Mouse (Mus musculus): ENCODE measurements at regions not wholly inside any gene's neighbourhood (a gene's known extent, or its start where the extent isn't known, plus 50 kb on each side); places are given as distances from the start of the nearest gene placed in this dataset.
"Not testable (repeated sequence)": the region's sequence is repeated elsewhere in the genome, so short reads cannot be mapped to it uniquely, and the experiment has no call there.

GRCm38 (mm10) chr12:3188734-3189275 is 121.0 kb downstream of the Rab10 start:
- not testable (repeated sequence) for DNase-seq (ENCODE audit: extremely low spot score in 1 of 2, low spot score in 1 of 2)

- no peak for DNase-seq (ENCODE audit: extremely low spot score in 1 of 2, low spot score in 1 of 2)
Measured at GRCm38 (mm10) chr12:3188137-3188536, 121.6 kb downstream of the Rab10 start.

GRCm38 (mm10) chr12:3173325-3173724 is 136.4 kb downstream of the Rab10 start:
- DNase-seq (ENCODE audit: extremely low spot score in 1 of 2, low spot score in 1 of 2): no peak

GRCm38 (mm10) chr12:3169705-3170287 is 140.0 kb downstream of the Rab10 start:
- not testable (repeated sequence) for DNase-seq (ENCODE audit: extremely low spot score in 1 of 2, low spot score in 1 of 2)

GRCm38 (mm10) chr12:3161666-3162065 is 148.1 kb downstream of the Rab10 start:
- DNase-seq (ENCODE audit: extremely low spot score in 1 of 2, low spot score in 1 of 2): not testable (repeated sequence)

GRCm38 (mm10) chr12:3158771-3159170 is 151.0 kb downstream of the Rab10 start:
- DNase-seq (ENCODE audit: extremely low spot score in 1 of 2, low spot score in 1 of 2): not testable (repeated sequence)

GRCm38 (mm10) chr12:3153705-3154104 is 156.1 kb downstream of the Rab10 start:
- DNase-seq (ENCODE audit: extremely low spot score in 1 of 2, low spot score in 1 of 2): not testable (repeated sequence)

- not testable (repeated sequence) for DNase-seq (ENCODE audit: extremely low spot score in 1 of 2, low spot score in 1 of 2)
Measured at GRCm38 (mm10) chr12:3132553-3132952, 177.2 kb downstream of the Rab10 start.

- DNase-seq (ENCODE audit: extremely low spot score in 1 of 2, low spot score in 1 of 2): not testable (repeated sequence)
Measured at GRCm38 (mm10) chr12:3131149-3131751, 178.5 kb downstream of the Rab10 start.

- not testable (repeated sequence) for DNase-seq (ENCODE audit: extremely low spot score in 1 of 2, low spot score in 1 of 2)
Measured at GRCm38 (mm10) chr12:3127336-3127735, 182.4 kb downstream of the Rab10 start.

GRCm38 (mm10) chr12:3124036-3124435 is 185.7 kb downstream of the Rab10 start:
- DNase-seq (ENCODE audit: extremely low spot score in 1 of 2, low spot score in 1 of 2): no peak

GRCm38 (mm10) chr12:3110589-3110988 is 199.2 kb downstream of the Rab10 start:
- DNase-seq (ENCODE audit: extremely low spot score in 1 of 2, low spot score in 1 of 2): peak in 1 of 2 experiments; percentile 3

- peak; percentile 31 to 85 for DNase-seq (ENCODE audit: extremely low spot score in 1 of 2, low spot score in 1 of 2)
Measured at GRCm38 (mm10) chr12:3109671-3110070, 200.1 kb downstream of the Rab10 start.

- not testable (repeated sequence) for DNase-seq (ENCODE audit: extremely low spot score in 1 of 2, low spot score in 1 of 2)
Measured at GRCm38 (mm10) chr12:3101963-3102362, 207.8 kb downstream of the Rab10 start.

- DNase-seq (ENCODE audit: extremely low spot score in 1 of 2, low spot score in 1 of 2): peak; percentile 1 to 72
Measured at GRCm38 (mm10) chr12:3098175-3098574, 211.6 kb downstream of the Rab10 start.

- no peak for DNase-seq (ENCODE audit: extremely low spot score in 1 of 2, low spot score in 1 of 2)
Measured at GRCm38 (mm10) chr12:3094509-3094908, 215.3 kb downstream of the Rab10 start.

- not testable (repeated sequence) for DNase-seq (ENCODE audit: extremely low spot score in 1 of 2, low spot score in 1 of 2)
Measured at GRCm38 (mm10) chr12:3092974-3093373, 216.8 kb downstream of the Rab10 start.

GRCm38 (mm10) chr12:3049546-3049945 is 260.2 kb downstream of the Rab10 start:
- not testable (repeated sequence) for DNase-seq (ENCODE audit: extremely low spot score in 1 of 2, low spot score in 1 of 2)

- DNase-seq (ENCODE audit: extremely low spot score in 1 of 2, low spot score in 1 of 2): not testable (repeated sequence)
Measured at GRCm38 (mm10) chr12:3018446-3018845, 291.3 kb downstream of the Rab10 start.

GRCm38 (mm10) chr12:3016777-3017176 is 293.0 kb downstream of the Rab10 start:
- DNase-seq (ENCODE audit: extremely low spot score in 1 of 2, low spot score in 1 of 2): not testable (repeated sequence)

Data from frontal cortex, adult 2 months (tissue).